Mouse (Mus musculus) cerebellum, adult (tissue): Measurements from ENCODE around the gene 0610030E20Rik.

Experiments
- ATAC-seq: cut with Nextera tagmentation; 2 replicates; pipeline ENCODE4 v1.9.2; 2017; ENCODE audit warnings: mild to moderate bottlenecking, moderate library complexity, mixed read lengths; ENCODE audit not compliant: insufficient number of reproducible peaks, low FRiP score, low TSS enrichment

The 0610030E20Rik gene

DNA sequence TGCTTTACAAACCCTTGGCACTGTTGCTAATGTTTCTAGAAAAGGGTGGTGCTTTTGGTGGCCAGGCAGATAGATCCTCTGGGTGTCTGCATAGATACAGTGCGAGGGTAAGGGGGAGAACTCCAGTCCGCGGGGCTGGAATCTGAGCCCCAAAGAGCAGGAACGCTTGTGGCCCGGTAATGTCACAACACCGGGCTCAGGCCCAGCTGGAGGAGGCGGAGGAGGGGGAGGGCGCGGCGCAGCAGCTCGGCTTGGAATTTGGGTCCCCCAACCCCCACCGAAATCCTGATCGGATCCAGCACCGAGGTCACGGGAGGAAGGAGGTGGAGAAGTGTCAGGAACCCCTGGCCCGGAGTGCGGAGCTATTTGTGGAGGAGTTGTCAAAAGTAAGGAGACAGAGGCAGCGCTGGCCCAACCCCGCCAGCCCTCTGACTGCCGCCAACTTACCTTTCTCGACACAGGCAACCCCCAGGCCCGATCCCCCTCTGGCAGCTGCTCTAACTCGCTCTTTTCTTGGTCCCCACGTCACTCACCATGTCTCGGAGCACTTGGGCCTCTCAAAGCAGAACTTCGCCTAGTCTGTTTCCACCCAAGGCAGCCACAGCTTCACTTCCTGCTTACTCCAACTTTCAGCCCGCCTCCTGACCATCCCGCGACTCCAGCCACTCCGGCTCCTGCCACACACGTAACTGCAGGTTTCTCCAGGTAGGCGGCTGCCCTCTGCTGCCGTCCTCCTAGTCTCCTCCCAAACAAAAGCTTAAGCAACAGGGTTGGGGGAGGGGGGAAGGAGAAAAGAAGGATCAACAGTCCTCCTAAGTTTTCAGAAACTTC is 43.0 kb downstream of the 0610030E20Rik start, which contains the start of gene Vamp8:
Vamp8 (minus strand) TSS at position 763 of the 831 bp plus-strand sequence.
- peak; percentile 86 for ATAC-seq

DNA sequence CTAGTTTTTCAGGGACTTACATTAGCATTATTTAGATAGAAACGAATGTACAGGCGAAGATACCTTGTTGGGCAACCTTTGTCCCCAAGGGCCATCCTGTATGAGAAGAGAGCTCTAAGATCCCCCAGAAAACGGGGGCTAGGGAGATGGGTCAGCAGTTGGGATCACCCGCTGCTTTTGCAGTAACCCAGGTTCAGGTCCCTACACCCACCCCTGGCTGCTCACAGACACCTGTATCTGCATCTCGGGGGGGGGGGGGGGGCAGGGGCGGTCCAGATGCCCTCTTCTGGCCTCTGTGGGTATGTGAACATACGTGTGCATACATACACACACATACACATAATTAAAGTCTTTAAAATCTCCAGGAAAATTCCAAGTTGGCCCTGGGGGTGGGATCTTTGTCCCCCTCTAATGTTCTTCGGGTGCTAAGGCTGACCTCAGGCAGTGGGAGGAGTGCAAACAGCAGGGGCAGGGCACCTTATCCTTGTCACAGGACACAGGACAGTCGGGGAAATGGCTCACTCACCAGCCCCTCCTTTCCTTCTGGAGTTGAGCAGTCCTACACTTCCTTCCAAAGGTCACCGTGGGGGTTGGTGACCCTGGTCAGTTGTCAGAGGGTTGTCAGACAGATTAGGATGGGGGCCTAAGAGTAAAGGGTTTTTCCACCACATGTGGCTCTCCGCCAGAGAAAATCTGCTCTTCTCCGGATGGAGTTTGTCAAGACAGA is 43.8 kb downstream of the 0610030E20Rik start:
- no peak for ATAC-seq

DNA sequence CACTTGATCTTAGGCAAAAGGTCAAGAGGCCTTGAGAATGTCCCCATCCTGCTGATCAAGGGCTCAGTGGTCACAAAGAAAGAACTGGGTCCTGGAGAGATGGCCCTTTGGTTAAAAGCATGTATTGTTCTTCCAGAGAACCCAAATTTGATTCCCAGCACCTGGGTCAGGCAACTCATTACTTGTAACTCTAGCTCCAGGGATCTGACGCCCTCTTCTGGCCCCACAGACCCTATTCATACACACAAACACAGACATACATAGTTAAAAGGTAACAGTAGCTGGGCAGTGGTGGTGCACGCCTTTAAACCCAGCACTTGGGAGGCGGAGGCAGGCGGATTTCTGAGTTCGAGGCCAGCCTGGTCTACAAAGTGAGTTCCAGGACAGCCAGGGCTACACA is 45.2 kb downstream of the 0610030E20Rik start:
- no peak for ATAC-seq

DNA sequence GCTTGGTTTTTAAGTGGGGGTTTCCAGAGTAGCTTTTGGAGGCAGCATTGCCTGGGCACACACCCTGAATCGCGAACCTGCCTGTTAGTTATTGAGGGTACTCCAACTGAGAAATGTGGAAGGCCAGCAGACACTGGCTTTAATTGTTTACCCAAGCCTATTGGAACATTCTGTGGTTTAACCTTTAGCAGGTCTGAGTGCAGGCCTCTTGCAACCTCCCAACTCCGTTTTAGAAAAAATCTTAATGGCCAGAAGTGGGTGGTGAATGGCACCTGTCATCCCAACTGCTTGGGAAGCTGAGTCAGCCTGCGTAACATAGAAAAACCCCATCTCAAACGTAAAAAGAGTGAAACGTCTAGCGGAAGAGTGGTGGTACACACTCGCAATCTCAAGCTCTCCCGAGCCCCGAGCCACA is 49.7 kb downstream of the 0610030E20Rik start:
- ATAC-seq: no peak

DNA sequence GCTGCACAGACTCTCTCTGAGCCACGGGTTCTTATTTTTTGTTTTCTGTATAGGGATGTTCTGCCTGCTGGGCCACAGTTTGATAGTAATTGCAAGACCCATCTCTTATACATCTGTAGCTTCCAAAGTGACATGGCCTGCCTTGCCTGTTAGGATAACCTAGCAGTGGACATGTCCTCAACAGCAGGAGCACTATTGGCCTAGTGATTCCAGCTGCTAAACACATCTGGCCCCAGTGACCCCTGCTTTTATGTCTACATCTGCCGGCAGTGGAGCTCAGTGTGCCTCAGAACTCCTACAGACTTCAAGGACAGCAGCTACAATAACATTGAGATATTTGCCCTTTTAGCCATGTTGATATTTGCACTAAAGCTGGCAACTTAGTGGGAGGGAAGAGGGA is 52.9 kb downstream of the 0610030E20Rik start:
- no peak for ATAC-seq

DNA sequence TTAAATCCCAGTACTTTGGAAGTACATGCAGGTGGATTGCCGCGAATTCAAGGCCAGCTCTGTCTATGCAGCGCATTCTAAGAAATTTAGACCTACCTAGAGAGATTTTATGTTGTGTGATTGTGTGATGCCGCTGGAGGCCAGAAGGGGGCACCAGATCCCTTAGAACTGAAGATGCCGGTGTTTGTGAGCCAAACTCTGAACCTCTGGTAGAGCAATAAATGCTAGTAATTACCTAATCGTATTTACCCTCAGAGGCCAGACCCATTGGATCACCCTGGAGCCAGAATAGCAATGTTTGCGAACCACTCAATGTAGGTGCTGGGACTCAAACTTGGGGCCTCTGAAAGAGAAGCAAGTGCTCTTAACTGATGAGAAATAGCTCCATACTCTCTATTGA is 54.8 kb downstream of the 0610030E20Rik start:
- ATAC-seq: no peak
